In genomic region chr11:69632284-69633089, GRCm38 (mm10) we compare ENCODE assay signal across 7 mouse cellular contexts. TPM values are rescaled to one million over a fixed set of nuclear protein-coding genes. Genes with fewer than 3 reads are reported as not detected.
DNase-seq lines count a peak whose midpoint lies in the region; ATAC-seq lines count a peak whose summit lies in the region.

TSS of gene Fxr2 (plus strand) at chr11:69632990.

- peaks cover 23% of the 10 kb centered on the region for H3K4me1 ChIP-seq in embryonic facial prominence, embryonic 12.5 days
- H3K4me1 ChIP-seq in limb, embryonic 11.5 days (ENCODE audit: control insufficient read depth, insufficient read depth, low read length), result 0 out of 2 replicates have a peak, but pooled peaks cover 2% of the 10 kb centered on the region
- H3K4me1 ChIP-seq in midbrain, embryonic 14.5 days (ENCODE audit: control insufficient read depth, insufficient read depth, low read length), result peaks cover 23% of the 10 kb centered on the region

- DNase-seq in adrenal gland, postnatal 25 days, result peak; percentile 99
- DNase-seq in heart, adult 11 months, result peak; percentile 100
- peak; percentile 100 for DNase-seq in kidney, adult 18-20 months
- peak; percentile 100 for DNase-seq in limb, embryonic 11.5 days (ENCODE audit: low spot score)
- DNase-seq in midbrain, embryonic 14.5 days, result peak; percentile 100
- peak; percentile 100 for DNase-seq in spleen, adult 18-20 months

- peak within 1 kb of the TSS; percentile 78 for H3K4me2 ChIP-seq in embryonic facial prominence, embryonic 12.5 days (replicated peaks)
- H3K4me2 ChIP-seq in limb, embryonic 11.5 days (ENCODE audit: low read depth, severe bottlenecking), result peak within 1 kb of the TSS; percentile 67
- H3K4me2 ChIP-seq in midbrain, embryonic 14.5 days (ENCODE audit: low read length), result peak within 1 kb of the TSS; percentile 57

- peak within 1 kb of the TSS; percentile 69 for H3K4me3 ChIP-seq in embryonic facial prominence, embryonic 12.5 days
- peak within 1 kb of the TSS; percentile 94 for H3K4me3 ChIP-seq in limb, embryonic 11.5 days (ENCODE audit: low read depth, low read length)
- H3K4me3 ChIP-seq in midbrain, embryonic 14.5 days (replicated peaks; ENCODE audit: low read depth, low read length), result peak within 1 kb of the TSS; percentile 99

- peaks cover 3% of the 10 kb centered on the region for H3K36me3 ChIP-seq in embryonic facial prominence, embryonic 12.5 days
- H3K36me3 ChIP-seq in limb, embryonic 11.5 days (ENCODE audit: control insufficient read depth, insufficient read depth, low read length), result no peaks in the 10 kb centered on the region; the same call in 1 of the 2 replicates
- peaks cover 3% of the 10 kb centered on the region; the same call in 1 of the 2 replicates for H3K36me3 ChIP-seq in midbrain, embryonic 14.5 days (ENCODE audit: control insufficient read depth, insufficient read depth, low read length)

- peak within 1 kb of the TSS; percentile 90 for H3K9ac ChIP-seq in embryonic facial prominence, embryonic 12.5 days
- H3K9ac ChIP-seq in limb, embryonic 11.5 days (ENCODE audit: low read length), result peak within 1 kb of the TSS; percentile 86
- peak within 1 kb of the TSS; percentile 94 for H3K9ac ChIP-seq in midbrain, embryonic 14.5 days (replicated peaks; ENCODE audit: low read length)

- under 1% methylated on average over 43 of the region's 56 CpGs for WGBS in embryonic facial prominence, embryonic 12.5 days
- WGBS in limb, embryonic 11.5 days, result under 1% methylated on average over 40 of the region's 56 CpGs
- WGBS in midbrain, embryonic 14.5 days, result under 1% methylated on average over 51 of the region's 56 CpGs

- H3K9me3 ChIP-seq in embryonic facial prominence, embryonic 12.5 days, result no peaks in the 10 kb centered on the region
- H3K9me3 ChIP-seq in limb, embryonic 11.5 days (ENCODE audit: control insufficient read depth, low read length), result no peaks in the 10 kb centered on the region
- H3K9me3 ChIP-seq in midbrain, embryonic 14.5 days (ENCODE audit: control insufficient read depth, low read length), result no peaks in the 10 kb centered on the region

- H3K27me3 ChIP-seq in embryonic facial prominence, embryonic 12.5 days, result no peaks in the 10 kb centered on the region
- no peaks in the 10 kb centered on the region for H3K27me3 ChIP-seq in limb, embryonic 11.5 days (ENCODE audit: control insufficient read depth, insufficient read depth, low read length)
- H3K27me3 ChIP-seq in midbrain, embryonic 14.5 days (ENCODE audit: control insufficient read depth, insufficient read depth, low read length), result no peaks in the 10 kb centered on the region

- H3K27ac ChIP-seq in embryonic facial prominence, embryonic 12.5 days, result peak within 1 kb of the TSS; percentile 96
- peak within 1 kb of the TSS; percentile 92 for H3K27ac ChIP-seq in limb, embryonic 11.5 days (replicated peaks; ENCODE audit: low read depth, low read length)
- peak within 1 kb of the TSS; percentile 96 for H3K27ac ChIP-seq in midbrain, embryonic 14.5 days (replicated peaks; ENCODE audit: low read depth, low read length)

- ATAC-seq in embryonic facial prominence, embryonic 12.5 days (ENCODE audit: insufficient number of reproducible peaks, insufficient read depth, low FRiP score, low TSS enrichment), result peak; percentile 99
- peak; percentile 98 for ATAC-seq in limb, embryonic 11.5 days (ENCODE audit: insufficient number of reproducible peaks, low FRiP score, low TSS enrichment, low read depth)
- ATAC-seq in midbrain, embryonic 14.5 days (ENCODE audit: low FRiP score, low TSS enrichment), result peak; percentile 98

RNA-seq across cellular contexts. Expression of gene Fxr2, which starts in this region (rescaled TPM):
- total RNA-seq in adrenal gland, postnatal 25 days (2021), result 89.7 and 101 TPM in 2 replicates
- polyA plus RNA-seq in embryonic facial prominence, embryonic 12.5 days (2016; fragmentation: Nextera tagmentation; extraction: Ambion mirVana), result 52.2 and 58.4 TPM in 2 replicates
- 35.8 and 37.5 TPM in 2 replicates for polyA plus RNA-seq in limb, embryonic 11.5 days (2014; fragmentation: Nextera tagmentation; extraction: Ambion mirVana)
- 35.9 and 38.4 TPM in 2 replicates for polyA plus RNA-seq in midbrain, embryonic 14.5 days (2014; fragmentation: Nextera tagmentation; extraction: Ambion mirVana)

Comparison
In these comparisons a context has a peak if more than half of its experiments do, and no peak if none do; other contexts are left out.
1. Peak in every context shown above with its lines: DNase-seq, ATAC-seq, H3K4me3 ChIP-seq and H3K27ac ChIP-seq.